Mouse (Mus musculus) right cerebral cortex, postnatal 25 days (tissue): ENCODE data around the gene Klk13.

ENCODE experiments used
- DNase-seq: peaks from one replicate; pipeline ENCODE4 v3.0.0; 2022

Klk13 gene

DNA sequence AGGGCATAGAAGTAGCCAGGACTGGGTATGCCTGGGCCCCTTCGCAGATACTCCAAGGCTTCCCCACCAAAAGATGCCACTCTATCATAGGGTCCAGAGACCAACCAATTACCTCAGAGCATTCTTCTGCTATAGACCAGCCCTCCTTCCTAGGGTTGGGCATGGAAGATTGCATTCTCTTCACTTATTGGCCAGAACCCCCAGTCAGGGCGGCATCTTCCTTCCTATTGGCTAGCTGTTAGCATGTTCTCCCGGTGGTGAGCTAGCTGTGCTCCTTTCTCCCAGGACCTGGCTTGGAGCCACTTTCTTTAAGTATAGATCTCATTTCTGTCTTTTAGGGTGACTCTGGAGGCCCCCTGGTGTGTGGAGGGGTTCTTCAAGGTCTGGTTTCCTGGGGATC, 60.5 kb downstream of the Klk13 start:
- DNase-seq: no peak

- DNase-seq: no peak
Observed at GRCm38 (mm10) chr7:43774364-43774763, 62.0 kb downstream of the Klk13 start, which contains the start of gene Klk11. TSS of gene Klk11 (plus strand) at chr7:43774604.

- DNase-seq: no peak
Observed at GRCm38 (mm10) chr7:43774802-43775201, 62.4 kb downstream of the Klk13 start.

DNA sequence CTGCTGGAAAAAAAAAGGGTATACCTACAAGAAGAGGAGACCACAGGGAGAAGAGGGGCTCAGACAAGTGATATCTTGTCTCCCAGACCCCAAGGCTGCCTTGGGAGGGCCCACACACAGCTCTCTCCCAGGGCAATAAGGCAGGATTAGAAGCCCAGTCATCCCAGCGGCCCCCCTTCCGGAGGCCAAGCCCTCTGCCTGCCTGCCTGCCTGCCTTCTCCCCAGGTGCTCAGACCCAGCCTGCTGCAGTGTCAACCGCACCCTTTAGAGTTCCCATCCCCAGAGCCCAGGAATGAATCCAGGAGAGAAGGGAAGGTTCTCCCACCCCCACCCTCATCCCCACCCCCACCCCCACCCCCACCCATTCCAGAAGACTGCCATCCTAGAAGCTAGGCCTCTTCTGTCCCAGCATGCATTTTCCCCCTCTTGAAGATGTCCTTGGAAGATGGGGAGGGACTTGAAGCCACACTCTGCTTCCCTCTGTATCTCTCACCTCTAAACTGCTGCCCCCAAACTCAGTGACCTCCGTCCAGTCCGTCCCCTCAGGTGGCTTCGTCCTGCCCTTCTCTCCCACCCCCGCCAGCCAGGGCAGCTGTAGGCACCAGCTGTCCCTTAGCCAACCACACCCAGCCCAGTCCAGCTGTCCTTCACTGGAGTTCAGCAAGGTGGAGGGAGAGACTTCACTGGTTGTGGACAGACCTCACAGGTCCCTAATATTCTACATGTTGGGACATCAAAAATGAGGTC, 63.1 kb downstream of the Klk13 start:
- no peak for DNase-seq

DNA sequence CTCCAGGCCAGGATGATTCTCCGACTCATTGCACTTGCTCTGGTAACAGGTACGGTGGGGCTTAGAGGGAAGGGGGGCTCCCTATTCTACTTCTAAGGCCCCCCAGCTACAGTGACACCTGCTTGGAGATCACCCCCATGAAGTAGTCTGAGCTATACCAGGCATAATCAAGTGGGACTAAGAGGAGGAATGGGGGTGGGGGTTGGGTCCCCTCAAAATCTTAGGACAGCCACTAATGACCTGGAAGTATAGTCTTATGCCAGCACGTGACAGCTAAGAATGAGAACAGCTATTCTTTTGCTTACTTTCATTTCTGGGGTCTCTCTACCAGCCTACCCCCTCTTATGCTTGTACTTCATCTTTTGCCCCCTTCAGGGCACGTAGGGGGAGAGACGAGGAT, 64.1 kb downstream of the Klk13 start:
- DNase-seq: no peak
